Mouse (Mus musculus) neural tube, embryonic 11.5 days (tissue): ENCODE measurements around the gene Arl4a. TPM values are rescaled to one million over a fixed set of nuclear protein-coding genes. Genes with fewer than 3 reads are reported as not detected.

Source experiments
- ATAC-seq: fragments of 200-750 bp; cut with Nextera tagmentation; 2 replicates; pipeline ENCODE4 v1.8.0; 2017; ENCODE audit warnings: moderate number of reproducible peaks, mild to moderate bottlenecking, moderate TSS enrichment, moderate library complexity; ENCODE audit not compliant: insufficient read depth, low FRiP score, low TSS enrichment
- DNase-seq: peaks from one replicate; pipeline ENCODE4 v3.0.0-alpha.2; 2015; ENCODE audit warnings: low spot score
- H3K27ac ChIP-seq: fragments of 300-500 bp; sonication (generic); 2 replicates; pipeline ENCODE4 v1.5.1; 2014; ENCODE audit warnings: low read depth, mild to moderate bottlenecking, low read length
- H3K27me3 ChIP-seq: fragments of 300-500 bp; sonication (generic); 2 replicates; pipeline ENCODE4 v1.6.1; 2014; ENCODE audit warnings: mild to moderate bottlenecking, low read length, mixed read lengths; ENCODE audit not compliant: control insufficient read depth, insufficient read depth
- H3K36me3 ChIP-seq: fragments of 300-500 bp; sonication (generic); 2 replicates; pipeline ENCODE4 v1.6.1; 2014; ENCODE audit warnings: mild to moderate bottlenecking, low read length, moderate library complexity, mixed read lengths; ENCODE audit not compliant: control insufficient read depth, insufficient read depth
- H3K4me1 ChIP-seq: fragments of 300-500 bp; sonication (generic); 2 replicates; pipeline ENCODE4 v1.6.1; 2014; ENCODE audit warnings: low read length, mixed read lengths; ENCODE audit not compliant: control insufficient read depth, insufficient read depth
- H3K4me2 ChIP-seq: fragments of 300-500 bp; sonication (generic); 2 replicates; pipeline ENCODE4 v1.6.1; 2014; ENCODE audit warnings: low read depth, mild to moderate bottlenecking, moderate library complexity
- H3K4me3 ChIP-seq: fragments of 300-500 bp; sonication (generic); 2 replicates; pipeline ENCODE4 v1.5.1; 2014; ENCODE audit warnings: low read depth, low read length
- H3K9ac ChIP-seq: fragments of 300-500 bp; sonication (generic); 2 replicates; pipeline ENCODE4 v1.6.1; 2014; ENCODE audit warnings: mild to moderate bottlenecking, low read length
- H3K9me3 ChIP-seq: fragments of 300-500 bp; sonication (generic); 2 replicates; pipeline ENCODE4 v1.6.1; 2016; ENCODE audit warnings: low read length; ENCODE audit not compliant: control insufficient read depth
- WGBS: fragments of 180-500 bp; shearing (Covaris S2); extraction: QIAGEN DNeasy Blood & Tissue Kit; methylation state at CpG from one replicate; pipeline ENCODE4 v1.1.7; 2014; 5-methylcytosine and 5-hydroxymethylcytosine counted together
- polyA plus RNA-seq: library from polyadenylated mRNA; unstranded; fragments of >200 nt; fragmentation: Nextera tagmentation; extraction: Ambion mirVana; gene quantifications from 2 replicates; pipeline ENCODE4 v1.2.1, GENCODE M21; 2014

Gene Arl4a
- polyA plus RNA-seq, 1 experiment from 2014 or later, result 117 TPM

- Histone ChIP-seq H3K27me3 (no peaks in the 10 kb centered on the region), H3K9me3 (no peaks in the 10 kb centered on the region), H3K36me3 (no peaks in the 10 kb centered on the region), H3K9ac (no peak overlapping the region), H3K27ac (no peak overlapping the region), H3K4me3 (no peak overlapping the region), H3K4me1 (peaks cover 20% of the 10 kb centered on the region), H3K4me2 (no peak overlapping the region)
- DNase-seq (no peak), ATAC-seq (no peak)
- 96% methylated on average over 5 of the region's 5 CpGs for WGBS
Measured at GRCm38 (mm10) chr12:39979066-39979465, 58.8 kb downstream of the Arl4a start.

- H3K9me3 ChIP-seq, result no peaks in the 10 kb centered on the region
- no peak overlapping the region for H3K4me2 ChIP-seq
- H3K27me3 ChIP-seq, result no peaks in the 10 kb centered on the region
- no peak for ATAC-seq
- no peaks in the 10 kb centered on the region for H3K36me3 ChIP-seq
- peaks cover 21% of the 10 kb centered on the region for H3K4me1 ChIP-seq
- no peak overlapping the region for H3K27ac ChIP-seq
- WGBS, result 86% methylated on average over 8 of the region's 8 CpGs
- no peak overlapping the region for H3K4me3 ChIP-seq
- no peak for DNase-seq
- H3K9ac ChIP-seq, result no peak overlapping the region
Measured at GRCm38 (mm10) chr12:39977996-39978590, 59.7 kb downstream of the Arl4a start.

- Histone ChIP-seq H3K36me3 (no peaks in the 10 kb centered on the region), H3K9ac (no peak overlapping the region), H3K4me3 (no peak overlapping the region), H3K9me3 (no peaks in the 10 kb centered on the region), H3K27me3 (no peaks in the 10 kb centered on the region), H3K4me2 (no peak overlapping the region), H3K4me1 (peaks cover 21% of the 10 kb centered on the region), H3K27ac (no peak overlapping the region)
- DNase-seq, result no peak
- no peak for ATAC-seq
- WGBS, result 95% methylated on average over 2 of the region's 2 CpGs
Measured at GRCm38 (mm10) chr12:39976426-39976825, 61.4 kb downstream of the Arl4a start.

GRCm38 (mm10) chr12:39975829-39976340 lies 61.9 kb downstream of the Arl4a start:
- Histone ChIP-seq H3K4me1 (peaks cover 21% of the 10 kb centered on the region), H3K4me3 (no peak overlapping the region), H3K4me2 (0 out of 2 replicates have a peak overlapping the region, but pooled peaks have one; percentile 3), H3K27ac (no peak overlapping the region), H3K36me3 (no peaks in the 10 kb centered on the region), H3K27me3 (no peaks in the 10 kb centered on the region), H3K9ac (no peak overlapping the region), H3K9me3 (no peaks in the 10 kb centered on the region)
- DNase-seq (peak; percentile 34), ATAC-seq (peak; percentile 60)
- WGBS, result 37% methylated on average over 9 of the region's 9 CpGs

- Histone ChIP-seq H3K4me3 (no peak overlapping the region), H3K4me2 (peak overlapping the region; percentile 15; the same call in 1 of the 2 replicates), H3K4me1 (peaks cover 21% of the 10 kb centered on the region), H3K9ac (no peak overlapping the region), H3K27ac (peak overlapping the region; percentile 57; the same call in 1 of the 2 replicates), H3K36me3 (no peaks in the 10 kb centered on the region), H3K9me3 (no peaks in the 10 kb centered on the region), H3K27me3 (no peaks in the 10 kb centered on the region)
- peak; percentile 77 for ATAC-seq
- no peak for DNase-seq
- 13% methylated on average over 4 of the region's 4 CpGs for WGBS
Measured at GRCm38 (mm10) chr12:39974977-39975583, 62.7 kb downstream of the Arl4a start.

GRCm38 (mm10) chr12:39974273-39974672 lies 63.6 kb downstream of the Arl4a start:
- Histone ChIP-seq H3K4me1 (peaks cover 21% of the 10 kb centered on the region), H3K36me3 (no peaks in the 10 kb centered on the region), H3K27me3 (no peaks in the 10 kb centered on the region), H3K9me3 (no peaks in the 10 kb centered on the region), H3K27ac (no peak overlapping the region), H3K9ac (no peak overlapping the region), H3K4me2 (no peak overlapping the region), H3K4me3 (no peak overlapping the region)
- WGBS, result 69% methylated on average over 1 of the region's 1 CpGs
- ATAC-seq (no peak), DNase-seq (no peak)

GRCm38 (mm10) chr12:39969500-39969899 lies 68.3 kb downstream of the Arl4a start:
- Histone ChIP-seq H3K9ac (no peak overlapping the region), H3K36me3 (no peaks in the 10 kb centered on the region), H3K27me3 (no peaks in the 10 kb centered on the region), H3K9me3 (no peaks in the 10 kb centered on the region), H3K27ac (no peak overlapping the region), H3K4me3 (no peak overlapping the region), H3K4me2 (no peak overlapping the region), H3K4me1 (peaks cover 6% of the 10 kb centered on the region)
- ATAC-seq, result no peak
- DNase-seq, result no peak

- ATAC-seq, result no peak
- H3K4me1 ChIP-seq, result no peaks in the 10 kb centered on the region
- no peak overlapping the region for H3K4me3 ChIP-seq
- H3K27ac ChIP-seq, result no peak overlapping the region
- 95% methylated on average over 3 of the region's 3 CpGs for WGBS
- H3K9me3 ChIP-seq, result no peaks in the 10 kb centered on the region
- no peak for DNase-seq
- H3K27me3 ChIP-seq, result no peaks in the 10 kb centered on the region
- H3K36me3 ChIP-seq, result no peaks in the 10 kb centered on the region
- H3K4me2 ChIP-seq, result no peak overlapping the region
- no peak overlapping the region for H3K9ac ChIP-seq
Measured at GRCm38 (mm10) chr12:39968109-39968508, 69.7 kb downstream of the Arl4a start.

- ATAC-seq (no peak), DNase-seq (no peak)
- H3K27ac ChIP-seq, result no peak overlapping the region
- H3K4me1 ChIP-seq, result no peaks in the 10 kb centered on the region
- no peak overlapping the region for H3K4me3 ChIP-seq
- no peaks in the 10 kb centered on the region for H3K9me3 ChIP-seq
- WGBS, result 90% methylated on average over 8 of the region's 8 CpGs
- no peak overlapping the region for H3K4me2 ChIP-seq
- H3K36me3 ChIP-seq, result no peaks in the 10 kb centered on the region
- no peak overlapping the region for H3K9ac ChIP-seq
- no peaks in the 10 kb centered on the region for H3K27me3 ChIP-seq
Measured at GRCm38 (mm10) chr12:39959166-39959565, 78.7 kb downstream of the Arl4a start.
